7 mouse cellular contexts compared by ENCODE assay signal in genomic region chr10:59897511-59897910, GRCm38 (mm10). TPM values are rescaled to one million over a fixed set of nuclear protein-coding genes. Genes with fewer than 3 reads are reported as not detected.
DNase-seq lines count a peak whose midpoint lies in the region; ATAC-seq and TF ChIP-seq lines count a peak whose summit lies in the region.

No protein-coding gene starts in this region.

- no peak for ATAC-seq in kidney, postnatal 0 days (replicated peaks; ENCODE audit: low FRiP score, low read depth)
- no peak for ATAC-seq in liver, embryonic 13.5 days (ENCODE audit: low read depth)

- no peaks in the 10 kb centered on the region; the same call in 1 of the 2 replicates for H3K36me3 ChIP-seq in testis, adult 2 months (ENCODE audit: control insufficient read depth, insufficient read depth, low read length)
- peaks cover 44% of the 10 kb centered on the region; the same call in 1 of the 2 replicates for H3K36me3 ChIP-seq in kidney, postnatal 0 days (ENCODE audit: insufficient read depth, low read length)
- peaks cover 62% of the 10 kb centered on the region for H3K36me3 ChIP-seq in liver, embryonic 13.5 days

- peak overlapping the region; percentile 25 for H3K4me3 ChIP-seq in testis, adult 2 months (ENCODE audit: control insufficient read depth, low read depth, low read length)
- H3K4me3 ChIP-seq in embryonic fibroblast, embryonic 13.5 days (ENCODE audit: insufficient read depth, low read length): no peak overlapping the region
- H3K4me3 ChIP-seq in kidney, postnatal 0 days (replicated peaks; ENCODE audit: low read depth, low read length): no peak overlapping the region
- no peak overlapping the region for H3K4me3 ChIP-seq in liver, embryonic 13.5 days (replicated peaks)

- peaks cover 13% of the 10 kb centered on the region for H3K4me1 ChIP-seq in testis, adult 2 months (ENCODE audit: control insufficient read depth, insufficient read depth, low read length)
- H3K4me1 ChIP-seq in embryonic fibroblast, embryonic 13.5 days (ENCODE audit: control insufficient read depth, insufficient read depth, low read length): peaks cover 17% of the 10 kb centered on the region
- peaks cover 25% of the 10 kb centered on the region for H3K4me1 ChIP-seq in kidney, postnatal 0 days (replicated peaks; ENCODE audit: insufficient read depth, low read length)
- peaks cover 79% of the 10 kb centered on the region for H3K4me1 ChIP-seq in liver, embryonic 13.5 days (replicated peaks)

- no peaks in the 10 kb centered on the region for H3K27me3 ChIP-seq in testis, adult 2 months (ENCODE audit: control insufficient read depth, insufficient read depth, low read length)
- no peaks in the 10 kb centered on the region for H3K27me3 ChIP-seq in kidney, postnatal 0 days (ENCODE audit: insufficient read depth, low read length)
- H3K27me3 ChIP-seq in liver, embryonic 13.5 days: no peaks in the 10 kb centered on the region

- no peak for DNase-seq in testis, postnatal 14 days (ENCODE audit: low spot score)
- DNase-seq in kidney, postnatal 0 days (ENCODE audit: low spot score): peak; percentile 49
- no peak for DNase-seq in liver, embryonic 13.5 days
- peak; percentile 92 to 97 for DNase-seq in right cerebral cortex, postnatal 10 days (ENCODE audit: low spot score in 2 of 2)
- no peak for DNase-seq in cerebellum, adult 18-20 months

- H3K4me2 ChIP-seq in kidney, postnatal 0 days (ENCODE audit: low read length): no peak overlapping the region
- no peak overlapping the region for H3K4me2 ChIP-seq in liver, embryonic 13.5 days

- WGBS in kidney, postnatal 0 days: 31% methylated on average over 5 of the region's 5 CpGs
- 66% methylated on average over 5 of the region's 5 CpGs for WGBS in liver, embryonic 13.5 days (ENCODE audit: insufficient replicate concordance)

- no peak overlapping the region for H3K9ac ChIP-seq in kidney, postnatal 0 days (ENCODE audit: low read depth, low read length)
- H3K9ac ChIP-seq in liver, embryonic 13.5 days: peak overlapping the region; percentile 31; the same call in 1 of the 2 replicates

- H3K27ac ChIP-seq in testis, adult 2 months (ENCODE audit: control insufficient read depth, insufficient read depth, low read depth, low read length): no peak overlapping the region
- H3K27ac ChIP-seq in embryonic fibroblast, embryonic 13.5 days (ENCODE audit: insufficient read depth, low read length): peak overlapping the region; percentile 86
- H3K27ac ChIP-seq in kidney, postnatal 0 days: peak overlapping the region; percentile 52; the same call in 1 of the 2 replicates
- peak overlapping the region; percentile 70 for H3K27ac ChIP-seq in liver, embryonic 13.5 days

- TF ChIP-seq CTCF in testis, adult 2 months (IDR thresholded peaks at IDR 0.05; ENCODE audit: control insufficient read depth, insufficient read depth, insufficient replicate concordance, low read depth, low read length): no peak
- TF ChIP-seq CTCF in embryonic fibroblast, embryonic 13.5 days (IDR thresholded peaks at IDR 0.05; ENCODE audit: borderline replicate concordance, insufficient read depth, low read length): no peak
- TF ChIP-seq CTCF in kidney, postnatal 0 days (IDR thresholded peaks at IDR 0.05; ENCODE audit: low read depth): no peak

- no peaks in the 10 kb centered on the region for H3K9me3 ChIP-seq in kidney, postnatal 0 days (replicated peaks; ENCODE audit: low read length)
- no peaks in the 10 kb centered on the region for H3K9me3 ChIP-seq in liver, embryonic 13.5 days (replicated peaks)

- TF ChIP-seq POLR2A in testis, adult 2 months (IDR thresholded peaks at IDR 0.05; ENCODE audit: control insufficient read depth, low read depth, low read length): 0 out of 2 replicates have a peak, but pooled peaks have one; percentile 33
- no peak for TF ChIP-seq POLR2A in embryonic fibroblast, embryonic 13.5 days (IDR thresholded peaks at IDR 0.05; ENCODE audit: low read depth, low read length)

RNA-seq across cellular contexts. Expression of gene Dnajb12, which starts 18.2 kb away (rescaled TPM):
- 47.0 and 47.7 TPM in 2 replicates for polyA plus RNA-seq in testis, adult 2 months (2012; rRNA removed)
- polyA plus RNA-seq in embryonic fibroblast, embryonic 13.5 days (2011; ENCODE audit: insufficient read length, low read depth, missing spikeins): 31.5 and 36.2 TPM in 2 replicates
- polyA plus RNA-seq in kidney, postnatal 0 days (2015; fragmentation: Nextera tagmentation; extraction: Ambion mirVana): 27.9 and 30.2 TPM in 2 replicates
- 13.4 and 15.5 TPM in 2 replicates for polyA plus RNA-seq in liver, embryonic 13.5 days (2015; fragmentation: Nextera tagmentation; extraction: Ambion mirVana)

RNA-seq across cellular contexts. Expression of gene Ddit4, which starts 54.1 kb away (rescaled TPM):
- polyA plus RNA-seq in testis, adult 2 months (2012; rRNA removed): 19.9 and 23.0 TPM in 2 replicates
- polyA plus RNA-seq in embryonic fibroblast, embryonic 13.5 days (2011; ENCODE audit: insufficient read length, low read depth, missing spikeins): 150 and 156 TPM in 2 replicates
- polyA plus RNA-seq in kidney, postnatal 0 days (2015; fragmentation: Nextera tagmentation; extraction: Ambion mirVana): 23.0 and 24.0 TPM in 2 replicates
- 2.7 and 2.8 TPM in 2 replicates for polyA plus RNA-seq in liver, embryonic 13.5 days (2015; fragmentation: Nextera tagmentation; extraction: Ambion mirVana)

Comparison
In these comparisons a context has a peak if more than half of its experiments do, and no peak if none do; other contexts are left out.
1. DNase-seq: peak in kidney, postnatal 0 days (single experiment) and right cerebral cortex, postnatal 10 days (2 of 2); none in testis, postnatal 14 days (single experiment), liver, embryonic 13.5 days (single experiment) and cerebellum, adult 18-20 months (0 of 2).